Mouse (Mus musculus): ENCODE results near the gene Prpsap2. TPM values are rescaled to one million over a fixed set of nuclear protein-coding genes. Genes with fewer than 3 reads are reported as not detected.

Gene Prpsap2
- polyA plus RNA-seq, 1 experiment from 2014 or later = 23.7 TPM

GRCm38 (mm10) chr11:61714346-61715117, 47.4 kb downstream of the Prpsap2 start:
- Histone ChIP-seq H3K4me2 (no peak overlapping the region), H3K27me3 (no peaks in the 10 kb centered on the region), H3K4me1 (0 out of 2 replicates have a peak, but pooled peaks cover 2% of the 10 kb centered on the region), H3K9ac (no peak overlapping the region), H3K27ac (no peak overlapping the region), H3K4me3 (no peak overlapping the region), H3K9me3 (no peaks in the 10 kb centered on the region), H3K36me3 (no peaks in the 10 kb centered on the region)
- ATAC-seq (ENCODE audit: insufficient number of reproducible peaks, low FRiP score, low TSS enrichment, low read depth) = peak; percentile 28; the same call in 1 of the 2 replicates
- WGBS = 41% methylated on average over 11 of the region's 11 CpGs

GRCm38 (mm10) chr11:61713157-61713855, 48.6 kb downstream of the Prpsap2 start:
- no peak overlapping the region for H3K4me3 ChIP-seq
- H3K4me1 ChIP-seq = peaks cover 11% of the 10 kb centered on the region
- no peak overlapping the region for H3K4me2 ChIP-seq
- H3K27me3 ChIP-seq = no peaks in the 10 kb centered on the region
- no peak for ATAC-seq (ENCODE audit: insufficient number of reproducible peaks, low FRiP score, low TSS enrichment, low read depth)
- H3K36me3 ChIP-seq = no peaks in the 10 kb centered on the region
- no peak overlapping the region for H3K27ac ChIP-seq
- no peaks in the 10 kb centered on the region for H3K9me3 ChIP-seq
- WGBS = 51% methylated on average over 15 of the region's 15 CpGs
- H3K9ac ChIP-seq = no peak overlapping the region

DNA sequence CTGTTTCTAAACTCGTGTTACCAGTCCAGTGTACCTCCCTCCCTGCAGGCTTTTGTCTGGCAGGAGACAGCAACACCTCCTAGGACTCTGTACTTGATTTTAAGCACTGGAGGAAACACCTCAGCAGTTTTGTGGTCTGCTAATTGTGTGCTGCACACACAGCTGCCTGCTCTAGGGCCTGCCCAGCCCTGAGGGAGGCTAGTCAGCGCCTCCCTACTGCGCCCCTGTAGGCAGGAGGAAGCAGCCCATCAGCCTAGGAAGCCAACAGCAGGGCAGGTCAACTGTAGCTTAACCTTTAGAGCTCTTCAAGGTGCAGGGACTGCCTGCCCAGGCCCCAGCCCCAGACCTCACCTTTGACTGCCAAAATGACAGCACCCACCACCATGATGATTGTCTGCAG, 53.0 kb downstream of the Prpsap2 start:
- no peak overlapping the region for H3K27ac ChIP-seq
- H3K4me3 ChIP-seq = no peak overlapping the region
- ATAC-seq (ENCODE audit: insufficient number of reproducible peaks, low FRiP score, low TSS enrichment, low read depth) = no peak
- no peaks in the 10 kb centered on the region for H3K36me3 ChIP-seq
- no peaks in the 10 kb centered on the region for H3K9me3 ChIP-seq
- no peak overlapping the region for H3K4me2 ChIP-seq
- no peak overlapping the region for H3K9ac ChIP-seq
- WGBS = 42% methylated on average over 3 of the region's 3 CpGs
- peaks cover 12% of the 10 kb centered on the region for H3K4me1 ChIP-seq
- H3K27me3 ChIP-seq = no peaks in the 10 kb centered on the region

GRCm38 (mm10) chr11:61706232-61706631, 55.7 kb downstream of the Prpsap2 start:
- ATAC-seq (ENCODE audit: insufficient number of reproducible peaks, low FRiP score, low TSS enrichment, low read depth) = no peak
- no peak overlapping the region for H3K9ac ChIP-seq
- no peak overlapping the region for H3K4me2 ChIP-seq
- H3K4me3 ChIP-seq = no peak overlapping the region
- 68% methylated on average over 4 of the region's 4 CpGs for WGBS
- H3K4me1 ChIP-seq = peaks cover 10% of the 10 kb centered on the region
- H3K36me3 ChIP-seq = no peaks in the 10 kb centered on the region
- H3K27me3 ChIP-seq = no peaks in the 10 kb centered on the region
- no peaks in the 10 kb centered on the region for H3K9me3 ChIP-seq
- no peak overlapping the region for H3K27ac ChIP-seq

- WGBS = 95% methylated on average over 2 of the region's 2 CpGs
- H3K9ac ChIP-seq = no peak overlapping the region
- H3K27ac ChIP-seq = no peak overlapping the region
- no peak overlapping the region for H3K4me2 ChIP-seq
- no peaks in the 10 kb centered on the region for H3K9me3 ChIP-seq
- H3K4me1 ChIP-seq = peaks cover 10% of the 10 kb centered on the region
- no peaks in the 10 kb centered on the region for H3K36me3 ChIP-seq
- no peak overlapping the region for H3K4me3 ChIP-seq
- no peak for ATAC-seq (ENCODE audit: insufficient number of reproducible peaks, low FRiP score, low TSS enrichment, low read depth)
- no peaks in the 10 kb centered on the region for H3K27me3 ChIP-seq
Observed at GRCm38 (mm10) chr11:61705581-61705980, 56.3 kb downstream of the Prpsap2 start.

- H3K9me3 ChIP-seq = no peaks in the 10 kb centered on the region
- no peaks in the 10 kb centered on the region for H3K27me3 ChIP-seq
- no peaks in the 10 kb centered on the region for H3K36me3 ChIP-seq
- no peak for ATAC-seq (ENCODE audit: insufficient number of reproducible peaks, low FRiP score, low TSS enrichment, low read depth)
- H3K9ac ChIP-seq = no peak overlapping the region
- H3K4me1 ChIP-seq = no peaks in the 10 kb centered on the region
- H3K27ac ChIP-seq = no peak overlapping the region
- no peak overlapping the region for H3K4me2 ChIP-seq
- WGBS = 91% methylated on average over 5 of the region's 5 CpGs
- no peak overlapping the region for H3K4me3 ChIP-seq
Observed at GRCm38 (mm10) chr11:61702494-61702893, 59.4 kb downstream of the Prpsap2 start.

DNA sequence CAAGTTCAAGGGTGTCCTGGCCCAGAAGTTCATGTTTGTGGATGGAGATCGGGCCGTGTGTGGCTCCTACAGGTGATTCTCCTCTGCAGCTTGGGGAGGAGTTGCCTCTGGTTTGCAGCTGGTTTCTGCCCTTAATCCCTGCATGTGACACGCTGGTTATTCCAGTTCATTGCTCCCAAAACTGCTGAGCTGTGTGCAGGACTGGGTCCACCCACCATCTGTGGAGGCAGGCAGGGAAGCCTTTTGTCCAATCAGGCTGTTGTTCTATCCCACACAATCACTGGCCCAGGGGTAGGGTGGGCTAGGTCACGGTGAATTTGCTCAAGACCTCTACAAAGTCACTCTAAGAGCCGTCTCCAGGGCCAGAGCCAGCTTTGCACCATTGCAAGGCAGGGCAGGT, 60.2 kb downstream of the Prpsap2 start:
- no peak for ATAC-seq (ENCODE audit: insufficient number of reproducible peaks, low FRiP score, low TSS enrichment, low read depth)
- H3K4me3 ChIP-seq = no peak overlapping the region
- no peak overlapping the region for H3K27ac ChIP-seq
- no peak overlapping the region for H3K4me2 ChIP-seq
- no peaks in the 10 kb centered on the region for H3K4me1 ChIP-seq
- 68% methylated on average over 5 of the region's 5 CpGs for WGBS
- no peaks in the 10 kb centered on the region for H3K27me3 ChIP-seq
- H3K9ac ChIP-seq = no peak overlapping the region
- no peaks in the 10 kb centered on the region for H3K9me3 ChIP-seq
- no peaks in the 10 kb centered on the region for H3K36me3 ChIP-seq

DNA sequence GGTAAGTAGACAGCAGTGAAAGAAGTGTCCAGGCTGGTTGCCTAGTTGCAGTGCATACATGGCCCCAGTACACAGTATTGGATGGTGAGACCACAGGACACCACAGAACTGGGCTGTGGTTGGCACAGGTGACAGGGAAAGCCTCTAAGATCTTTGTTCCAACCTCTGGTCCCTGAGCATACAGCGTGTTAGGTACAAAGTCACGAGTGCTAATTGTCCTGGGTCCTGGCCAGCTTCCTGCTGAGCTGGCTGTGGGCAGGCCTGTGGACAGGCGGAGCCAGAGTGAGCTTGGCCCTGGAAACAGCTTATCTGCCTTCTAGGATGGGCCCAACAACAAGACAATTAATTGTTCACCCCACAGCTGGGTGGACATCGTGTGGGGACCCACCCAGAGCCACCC, 62.0 kb downstream of the Prpsap2 start:
- H3K27me3 ChIP-seq = no peaks in the 10 kb centered on the region
- H3K4me3 ChIP-seq = no peak overlapping the region
- no peak overlapping the region for H3K27ac ChIP-seq
- H3K4me1 ChIP-seq = no peaks in the 10 kb centered on the region
- no peak overlapping the region for H3K9ac ChIP-seq
- no peaks in the 10 kb centered on the region for H3K36me3 ChIP-seq
- no peaks in the 10 kb centered on the region for H3K9me3 ChIP-seq
- 59% methylated on average over 4 of the region's 4 CpGs for WGBS
- ATAC-seq (ENCODE audit: insufficient number of reproducible peaks, low FRiP score, low TSS enrichment, low read depth) = no peak
- H3K4me2 ChIP-seq = no peak overlapping the region

GRCm38 (mm10) chr11:61699460-61699859, 62.4 kb downstream of the Prpsap2 start:
- WGBS = 72% methylated on average over 5 of the region's 5 CpGs
- Histone ChIP-seq H3K4me1 (no peaks in the 10 kb centered on the region), H3K4me2 (no peak overlapping the region), H3K9ac (no peak overlapping the region), H3K4me3 (no peak overlapping the region), H3K9me3 (no peaks in the 10 kb centered on the region), H3K27ac (no peak overlapping the region), H3K27me3 (no peaks in the 10 kb centered on the region), H3K36me3 (no peaks in the 10 kb centered on the region)
- no peak for ATAC-seq (ENCODE audit: insufficient number of reproducible peaks, low FRiP score, low TSS enrichment, low read depth)

GRCm38 (mm10) chr11:61698852-61699251, 63.0 kb downstream of the Prpsap2 start:
- no peaks in the 10 kb centered on the region for H3K4me1 ChIP-seq
- H3K4me2 ChIP-seq = no peak overlapping the region
- no peaks in the 10 kb centered on the region for H3K36me3 ChIP-seq
- no peak for ATAC-seq (ENCODE audit: insufficient number of reproducible peaks, low FRiP score, low TSS enrichment, low read depth)
- no peak overlapping the region for H3K27ac ChIP-seq
- H3K9ac ChIP-seq = no peak overlapping the region
- no peaks in the 10 kb centered on the region for H3K27me3 ChIP-seq
- no peaks in the 10 kb centered on the region for H3K9me3 ChIP-seq
- H3K4me3 ChIP-seq = no peak overlapping the region

DNA sequence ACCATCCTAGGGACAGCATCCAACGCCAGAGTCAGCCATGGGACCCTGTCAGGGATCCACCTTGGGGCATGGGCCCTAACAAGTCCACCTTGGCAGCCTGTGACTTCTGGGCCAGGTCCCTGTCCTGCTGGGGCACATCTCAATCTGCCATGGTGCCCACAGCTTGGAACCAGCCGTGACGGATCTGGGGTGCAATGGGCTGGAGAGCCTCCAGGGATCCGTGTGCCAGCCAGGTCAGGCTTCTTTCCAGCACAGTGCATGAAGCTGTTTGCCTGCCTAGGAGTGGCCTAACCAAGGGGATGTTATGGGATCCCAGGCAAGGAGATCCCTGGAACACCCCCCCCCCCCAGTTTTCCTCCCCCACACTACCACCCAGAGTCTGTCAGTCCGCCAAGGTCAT, 68.9 kb downstream of the Prpsap2 start:
- H3K27ac ChIP-seq = no peak overlapping the region
- no peaks in the 10 kb centered on the region for H3K36me3 ChIP-seq
- ATAC-seq (ENCODE audit: insufficient number of reproducible peaks, low FRiP score, low TSS enrichment, low read depth) = no peak
- H3K9ac ChIP-seq = no peak overlapping the region
- no peaks in the 10 kb centered on the region for H3K9me3 ChIP-seq
- no peaks in the 10 kb centered on the region for H3K27me3 ChIP-seq
- 87% methylated on average over 5 of the region's 5 CpGs for WGBS
- peaks cover 2% of the 10 kb centered on the region; the same call in 1 of the 2 replicates for H3K4me1 ChIP-seq
- no peak overlapping the region for H3K4me2 ChIP-seq
- H3K4me3 ChIP-seq = no peak overlapping the region

GRCm38 (mm10) chr11:61687595-61687994, 74.3 kb downstream of the Prpsap2 start:
- H3K4me2 ChIP-seq = no peak overlapping the region
- no peaks in the 10 kb centered on the region for H3K9me3 ChIP-seq
- WGBS = 46% methylated on average over 2 of the region's 2 CpGs
- no peak overlapping the region for H3K9ac ChIP-seq
- no peaks in the 10 kb centered on the region for H3K36me3 ChIP-seq
- peaks cover 31% of the 10 kb centered on the region for H3K27me3 ChIP-seq
- no peak overlapping the region for H3K4me3 ChIP-seq
- no peak overlapping the region for H3K27ac ChIP-seq
- no peak; the same call in 1 of the 2 replicates for ATAC-seq (ENCODE audit: insufficient number of reproducible peaks, low FRiP score, low TSS enrichment, low read depth)
- H3K4me1 ChIP-seq = peaks cover 25% of the 10 kb centered on the region
